Mouse (Mus musculus): Measurements from ENCODE around the gene Alox5. TPM values are rescaled to one million over a fixed set of nuclear protein-coding genes. Genes with fewer than 3 reads are reported as not detected.

The Alox5 gene
- polyA plus RNA-seq, 1 experiment from 2014 or later, result 0.80 TPM

DNA sequence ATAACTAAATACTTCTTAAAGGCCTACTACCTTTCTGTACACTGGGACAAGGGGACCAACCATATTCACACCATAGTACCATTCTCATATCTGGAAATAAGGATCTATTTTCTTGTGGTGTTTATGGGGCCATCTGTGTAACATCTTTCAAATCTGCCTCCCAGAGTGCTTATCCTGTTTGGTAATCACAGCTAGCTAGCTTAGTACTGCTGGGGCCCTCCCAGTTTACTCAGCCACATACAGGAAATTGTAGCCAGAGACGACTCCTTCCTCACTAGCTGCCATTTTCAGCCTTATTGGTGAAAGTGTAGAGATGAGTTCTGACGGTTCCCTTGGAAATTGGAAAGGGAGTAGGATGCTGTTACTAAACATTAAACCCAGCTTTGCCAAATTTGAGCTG is 79.4 kb downstream of the Alox5 start:
- WGBS, result 72% methylated on average over 2 of the region's 2 CpGs
- H3K36me3 ChIP-seq (replicated peaks; ENCODE audit: control insufficient read depth, insufficient read depth), result peaks cover 13% of the 10 kb centered on the region
- H3K9ac ChIP-seq, result no peak overlapping the region
- no peak overlapping the region for H3K4me2 ChIP-seq (replicated peaks)
- DNase-seq (ENCODE audit: low spot score), result no peak
- peaks cover 27% of the 10 kb centered on the region for H3K4me1 ChIP-seq (replicated peaks; ENCODE audit: control insufficient read depth, insufficient read depth, low read length)
- no peaks in the 10 kb centered on the region for H3K27me3 ChIP-seq (ENCODE audit: control insufficient read depth, insufficient read depth, low read length)
- no peaks in the 10 kb centered on the region for H3K9me3 ChIP-seq (ENCODE audit: control insufficient read depth, low read length)
- no peak for ATAC-seq (ENCODE audit: low FRiP score)
- no peak overlapping the region for H3K4me3 ChIP-seq (replicated peaks; ENCODE audit: low read length)
- no peak overlapping the region for H3K27ac ChIP-seq

DNA sequence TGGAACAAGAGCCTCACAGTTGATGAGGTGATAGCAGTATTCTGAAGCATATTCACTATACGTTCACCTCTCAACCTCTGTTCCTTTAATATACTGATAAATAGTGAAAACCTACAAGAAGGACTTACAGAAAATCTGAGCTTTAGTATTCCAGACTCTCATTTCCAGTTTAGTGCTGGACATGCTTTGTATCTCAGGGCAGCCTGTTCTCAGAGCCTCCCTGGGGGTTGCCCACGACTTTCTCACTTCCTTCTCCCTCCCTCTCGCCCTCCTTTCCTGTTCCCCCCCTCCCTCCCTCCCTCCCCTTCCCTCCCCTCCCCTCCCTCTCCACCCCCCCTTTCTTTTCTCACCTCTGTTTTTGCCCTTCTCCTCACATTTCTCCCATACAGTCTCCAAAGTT is 80.8 kb downstream of the Alox5 start:
- peaks cover 14% of the 10 kb centered on the region for H3K36me3 ChIP-seq (replicated peaks; ENCODE audit: control insufficient read depth, insufficient read depth)
- no peak overlapping the region for H3K4me3 ChIP-seq (replicated peaks; ENCODE audit: low read length)
- H3K27me3 ChIP-seq (ENCODE audit: control insufficient read depth, insufficient read depth, low read length), result no peaks in the 10 kb centered on the region
- H3K4me1 ChIP-seq (replicated peaks; ENCODE audit: control insufficient read depth, insufficient read depth, low read length), result peaks cover 12% of the 10 kb centered on the region
- no peak overlapping the region for H3K4me2 ChIP-seq (replicated peaks)
- H3K9ac ChIP-seq, result no peak overlapping the region
- DNase-seq (ENCODE audit: low spot score), result no peak
- no peaks in the 10 kb centered on the region for H3K9me3 ChIP-seq (ENCODE audit: control insufficient read depth, low read length)
- no peak overlapping the region for H3K27ac ChIP-seq
- 62% methylated on average over 3 of the region's 3 CpGs for WGBS
- ATAC-seq (ENCODE audit: low FRiP score), result no peak

DNA sequence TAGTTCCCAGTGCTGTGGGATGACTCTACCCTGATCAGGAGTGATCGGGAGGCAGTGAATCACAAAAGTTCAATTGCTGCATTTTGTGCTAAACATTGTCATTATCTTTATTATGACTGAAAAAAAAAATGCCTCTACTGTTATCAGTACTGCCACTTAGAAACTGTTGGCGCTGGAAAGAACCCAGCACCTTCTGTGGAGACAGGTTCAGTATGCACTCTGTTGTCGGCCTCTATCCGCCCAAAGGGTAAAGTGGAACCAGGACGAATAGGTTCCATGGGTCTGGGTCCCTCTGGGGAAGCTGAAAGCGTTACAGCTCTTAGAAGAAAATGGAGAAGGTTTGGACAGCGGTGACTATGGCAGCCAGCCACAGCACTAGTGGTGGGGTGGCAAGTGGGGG is 82.1 kb downstream of the Alox5 start:
- ATAC-seq (ENCODE audit: low FRiP score) (no peak), DNase-seq (ENCODE audit: low spot score) (no peak)
- Histone ChIP-seq H3K4me3 (replicated peaks; ENCODE audit: low read length) (no peak overlapping the region), H3K4me2 (replicated peaks) (no peak overlapping the region), H3K4me1 (replicated peaks; ENCODE audit: control insufficient read depth, insufficient read depth, low read length) (peaks cover 11% of the 10 kb centered on the region), H3K27me3 (ENCODE audit: control insufficient read depth, insufficient read depth, low read length) (no peaks in the 10 kb centered on the region), H3K36me3 (replicated peaks; ENCODE audit: control insufficient read depth, insufficient read depth) (peaks cover 14% of the 10 kb centered on the region), H3K9ac (no peak overlapping the region), H3K9me3 (ENCODE audit: control insufficient read depth, low read length) (no peaks in the 10 kb centered on the region), H3K27ac (no peak overlapping the region)
- WGBS, result 87% methylated on average over 7 of the region's 7 CpGs

DNA sequence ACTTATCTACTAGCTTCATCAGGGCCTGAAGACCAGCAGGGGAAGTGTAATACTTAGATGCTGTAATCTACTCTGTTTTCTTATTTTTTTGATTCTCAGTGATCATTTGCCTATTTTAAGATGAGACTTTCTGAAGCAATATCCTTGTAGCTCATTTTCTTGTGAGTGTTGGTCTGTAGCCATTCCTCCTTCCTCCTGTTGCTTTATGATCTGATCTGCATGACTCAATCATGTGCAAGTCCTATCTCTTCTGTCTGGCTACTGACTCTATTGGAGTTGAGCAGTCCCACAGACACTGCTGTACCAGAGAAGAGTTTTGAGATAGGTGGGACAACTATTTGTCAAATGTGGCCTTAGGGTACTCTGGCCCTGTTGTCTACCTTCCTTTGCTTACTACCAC is 86.4 kb downstream of the Alox5 start:
- Histone ChIP-seq H3K36me3 (replicated peaks; ENCODE audit: control insufficient read depth, insufficient read depth) (peaks cover 14% of the 10 kb centered on the region), H3K27ac (no peak overlapping the region), H3K9ac (no peak overlapping the region), H3K9me3 (ENCODE audit: control insufficient read depth, low read length) (no peaks in the 10 kb centered on the region), H3K4me2 (replicated peaks) (no peak overlapping the region), H3K4me3 (replicated peaks; ENCODE audit: low read length) (no peak overlapping the region), H3K27me3 (ENCODE audit: control insufficient read depth, insufficient read depth, low read length) (no peaks in the 10 kb centered on the region), H3K4me1 (replicated peaks; ENCODE audit: control insufficient read depth, insufficient read depth, low read length) (no peaks in the 10 kb centered on the region)
- ATAC-seq (ENCODE audit: low FRiP score) (no peak), DNase-seq (ENCODE audit: low spot score) (no peak)

DNA sequence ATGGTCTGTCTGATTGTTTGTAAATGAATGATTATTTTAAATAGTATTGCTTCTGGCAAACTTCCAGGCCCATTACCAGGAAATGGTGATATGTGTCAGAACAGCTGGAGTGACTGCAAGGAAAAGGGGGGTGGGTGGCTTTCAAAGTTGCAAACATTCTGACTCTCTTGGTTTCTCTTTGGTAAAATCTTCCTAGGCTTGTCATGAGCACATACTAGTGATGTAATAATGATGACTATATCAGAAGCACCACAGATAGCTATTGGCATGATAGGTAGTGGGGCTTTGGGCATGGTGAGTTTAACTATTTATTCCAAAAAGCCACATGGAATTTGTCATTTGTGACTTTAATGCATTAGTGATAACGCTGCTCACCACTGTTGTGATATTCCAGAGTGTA is 86.8 kb downstream of the Alox5 start:
- 97% methylated on average over 1 of the region's 1 CpGs for WGBS
- Histone ChIP-seq H3K4me2 (replicated peaks) (no peak overlapping the region), H3K4me3 (replicated peaks; ENCODE audit: low read length) (no peak overlapping the region), H3K36me3 (replicated peaks; ENCODE audit: control insufficient read depth, insufficient read depth) (peaks cover 9% of the 10 kb centered on the region), H3K27me3 (ENCODE audit: control insufficient read depth, insufficient read depth, low read length) (no peaks in the 10 kb centered on the region), H3K27ac (no peak overlapping the region), H3K9ac (no peak overlapping the region), H3K4me1 (replicated peaks; ENCODE audit: control insufficient read depth, insufficient read depth, low read length) (no peaks in the 10 kb centered on the region), H3K9me3 (ENCODE audit: control insufficient read depth, low read length) (no peaks in the 10 kb centered on the region)
- DNase-seq (ENCODE audit: low spot score), result no peak
- ATAC-seq (ENCODE audit: low FRiP score), result no peak

DNA sequence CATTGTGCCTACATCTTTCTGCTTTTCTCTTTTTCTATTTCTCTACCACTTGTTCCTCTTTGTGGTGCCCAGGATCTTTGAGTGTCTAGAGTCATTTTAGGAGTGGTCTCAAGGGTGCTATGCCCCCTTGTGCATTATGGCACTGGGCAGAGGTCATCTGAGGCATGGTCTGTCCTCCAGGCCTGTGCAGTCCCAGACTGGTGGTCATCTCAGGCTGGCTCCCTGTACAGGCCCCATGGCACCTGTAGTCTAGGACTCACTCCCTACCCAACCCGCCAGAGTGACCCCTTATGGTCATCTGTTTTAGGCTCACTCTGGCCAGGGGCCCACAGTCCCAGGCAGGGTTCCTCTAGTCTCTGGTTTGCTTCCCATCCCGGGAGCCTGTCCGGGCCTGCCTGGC is 89.5 kb downstream of the Alox5 start:
- Histone ChIP-seq H3K36me3 (replicated peaks; ENCODE audit: control insufficient read depth, insufficient read depth) (no peaks in the 10 kb centered on the region), H3K27ac (no peak overlapping the region), H3K9me3 (ENCODE audit: control insufficient read depth, low read length) (no peaks in the 10 kb centered on the region), H3K4me2 (replicated peaks) (no peak overlapping the region), H3K4me3 (replicated peaks; ENCODE audit: low read length) (no peak overlapping the region), H3K4me1 (replicated peaks; ENCODE audit: control insufficient read depth, insufficient read depth, low read length) (no peaks in the 10 kb centered on the region), H3K27me3 (ENCODE audit: control insufficient read depth, insufficient read depth, low read length) (no peaks in the 10 kb centered on the region), H3K9ac (no peak overlapping the region)
- WGBS, result 87% methylated on average over 3 of the region's 3 CpGs
- DNase-seq (ENCODE audit: low spot score), result no peak
- no peak for ATAC-seq (ENCODE audit: low FRiP score)

DNA sequence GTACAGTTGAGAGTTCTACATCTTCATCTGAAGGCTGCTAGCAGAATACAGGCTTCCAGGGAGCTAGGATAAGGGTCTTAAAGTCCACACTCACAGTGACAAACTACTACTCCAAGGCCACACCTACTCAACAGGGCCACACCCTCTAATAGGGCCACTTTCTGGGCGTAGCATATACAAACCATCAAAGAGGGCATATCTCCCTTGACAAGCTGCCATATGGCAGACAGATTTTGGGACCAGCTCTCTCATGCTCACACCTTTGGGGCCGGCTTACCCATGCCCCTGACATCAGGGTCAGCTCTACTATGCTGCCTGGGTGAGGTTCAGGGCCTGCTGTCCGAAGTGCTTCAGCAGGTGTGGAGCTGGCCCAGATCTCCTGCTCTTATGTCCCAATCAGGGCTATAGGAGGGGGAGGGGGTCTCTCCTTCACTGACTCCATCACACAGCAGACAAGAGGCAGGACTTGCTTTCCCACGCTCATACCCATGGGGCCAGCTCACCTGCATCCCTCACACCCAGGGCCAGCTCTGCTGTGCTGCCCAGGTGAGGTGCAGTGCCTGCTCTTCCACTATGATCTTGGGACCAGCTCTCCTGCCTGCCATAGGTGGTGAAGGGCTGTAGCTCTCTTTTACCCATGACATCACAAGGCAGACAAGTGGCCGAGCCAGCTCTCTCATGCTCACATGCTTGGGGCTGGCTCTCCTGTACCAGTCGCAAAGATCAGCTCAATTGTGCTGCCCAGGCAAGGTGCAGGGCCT is 90.6 kb downstream of the Alox5 start:
- Histone ChIP-seq H3K27ac (no peak overlapping the region), H3K9ac (no peak overlapping the region), H3K4me3 (replicated peaks; ENCODE audit: low read length) (no peak overlapping the region), H3K27me3 (ENCODE audit: control insufficient read depth, insufficient read depth, low read length) (no peaks in the 10 kb centered on the region), H3K9me3 (ENCODE audit: control insufficient read depth, low read length) (no peaks in the 10 kb centered on the region), H3K36me3 (replicated peaks; ENCODE audit: control insufficient read depth, insufficient read depth) (no peaks in the 10 kb centered on the region), H3K4me1 (replicated peaks; ENCODE audit: control insufficient read depth, insufficient read depth, low read length) (no peaks in the 10 kb centered on the region), H3K4me2 (replicated peaks) (no peak overlapping the region)
- no peak for DNase-seq (ENCODE audit: low spot score)
- ATAC-seq (ENCODE audit: low FRiP score), result no peak
- WGBS, result 92% methylated on average over 6 of the region's 6 CpGs

DNA sequence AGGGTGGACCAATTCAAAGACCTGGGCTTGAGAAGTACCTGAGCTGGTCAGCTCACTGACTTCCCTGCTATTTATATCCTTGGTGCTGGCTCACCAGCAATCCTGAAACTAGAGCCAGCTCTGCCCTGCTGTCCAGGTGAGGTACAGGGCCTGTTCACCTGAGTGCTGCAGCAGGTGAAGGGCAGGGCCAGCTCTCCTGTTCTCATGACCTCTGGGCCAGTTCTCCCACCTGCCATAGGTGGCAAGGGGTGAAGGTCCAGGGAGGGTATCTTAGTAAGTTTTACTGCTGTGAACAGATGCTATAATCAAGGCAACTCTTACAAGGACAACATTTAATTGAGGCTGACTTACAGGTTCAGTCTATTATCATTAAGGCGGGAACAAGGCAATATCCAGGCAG is 91.2 kb downstream of the Alox5 start:
- no peaks in the 10 kb centered on the region for H3K36me3 ChIP-seq (replicated peaks; ENCODE audit: control insufficient read depth, insufficient read depth)
- H3K4me2 ChIP-seq (replicated peaks), result no peak overlapping the region
- no peaks in the 10 kb centered on the region for H3K4me1 ChIP-seq (replicated peaks; ENCODE audit: control insufficient read depth, insufficient read depth, low read length)
- no peak overlapping the region for H3K9ac ChIP-seq
- no peak for ATAC-seq (ENCODE audit: low FRiP score)
- H3K27ac ChIP-seq, result no peak overlapping the region
- no peak overlapping the region for H3K4me3 ChIP-seq (replicated peaks; ENCODE audit: low read length)
- DNase-seq (ENCODE audit: low spot score), result no peak
- no peaks in the 10 kb centered on the region for H3K9me3 ChIP-seq (ENCODE audit: control insufficient read depth, low read length)
- WGBS, result 96% methylated on average over 1 of the region's 1 CpGs
- H3K27me3 ChIP-seq (ENCODE audit: control insufficient read depth, insufficient read depth, low read length), result no peaks in the 10 kb centered on the region

DNA sequence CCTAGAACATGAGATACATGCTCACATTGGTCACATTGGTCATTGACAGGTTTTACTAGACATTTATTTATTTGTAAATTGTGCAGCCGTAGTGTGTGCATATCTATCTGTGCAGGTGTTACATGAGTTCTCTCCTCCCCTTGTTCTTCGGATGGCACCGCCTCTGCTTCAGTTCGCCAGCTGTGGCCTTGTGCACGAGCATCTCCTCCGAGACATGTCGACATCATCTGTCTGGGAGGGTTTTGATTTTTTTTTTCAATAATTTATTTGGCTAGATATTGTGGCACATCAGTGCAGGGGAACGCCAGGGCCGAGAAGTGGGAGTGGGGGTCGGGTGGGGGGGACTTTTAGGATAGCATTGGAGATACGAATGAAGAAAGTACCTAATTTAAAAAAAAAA is 93.0 kb downstream of the Alox5 start:
- H3K27me3 ChIP-seq (ENCODE audit: control insufficient read depth, insufficient read depth, low read length), result no peaks in the 10 kb centered on the region
- no peaks in the 10 kb centered on the region for H3K4me1 ChIP-seq (replicated peaks; ENCODE audit: control insufficient read depth, insufficient read depth, low read length)
- H3K27ac ChIP-seq, result no peak overlapping the region
- no peaks in the 10 kb centered on the region for H3K36me3 ChIP-seq (replicated peaks; ENCODE audit: control insufficient read depth, insufficient read depth)
- H3K4me3 ChIP-seq (replicated peaks; ENCODE audit: low read length), result no peak overlapping the region
- H3K9me3 ChIP-seq (ENCODE audit: control insufficient read depth, low read length), result no peaks in the 10 kb centered on the region
- DNase-seq (ENCODE audit: low spot score) (no peak), ATAC-seq (ENCODE audit: low FRiP score) (no peak)
- 66% methylated on average over 11 of the region's 11 CpGs for WGBS
- H3K4me2 ChIP-seq (replicated peaks), result no peak overlapping the region
- no peak overlapping the region for H3K9ac ChIP-seq

DNA sequence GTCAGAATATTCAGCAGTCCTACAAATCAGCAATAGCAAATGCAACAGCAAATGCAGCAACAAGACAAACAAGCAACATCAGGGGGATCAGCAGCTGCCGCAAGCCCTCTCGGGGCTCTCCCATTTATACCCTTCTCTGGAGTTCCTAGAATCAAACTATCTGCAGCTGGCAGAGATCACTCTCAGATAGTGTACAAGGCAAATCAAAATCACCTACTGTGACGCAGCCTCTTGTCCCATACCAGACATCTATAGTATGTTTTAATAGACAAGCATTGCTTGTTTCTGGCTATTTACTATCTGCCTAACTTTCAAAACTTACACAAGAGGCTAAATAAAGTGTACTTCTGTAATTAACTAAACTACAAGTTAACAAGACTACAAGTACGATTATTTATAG is 99.0 kb downstream of the Alox5 start:
- H3K9ac ChIP-seq, result no peak overlapping the region
- H3K9me3 ChIP-seq (ENCODE audit: control insufficient read depth, low read length), result no peaks in the 10 kb centered on the region
- no peaks in the 10 kb centered on the region for H3K27me3 ChIP-seq (ENCODE audit: control insufficient read depth, insufficient read depth, low read length)
- no peak for DNase-seq (ENCODE audit: low spot score)
- no peak overlapping the region for H3K4me2 ChIP-seq (replicated peaks)
- ATAC-seq (ENCODE audit: low FRiP score), result no peak
- 91% methylated on average over 4 of the region's 4 CpGs for WGBS
- H3K36me3 ChIP-seq (replicated peaks; ENCODE audit: control insufficient read depth, insufficient read depth), result no peaks in the 10 kb centered on the region
- H3K4me1 ChIP-seq (replicated peaks; ENCODE audit: control insufficient read depth, insufficient read depth, low read length), result no peaks in the 10 kb centered on the region
- no peak overlapping the region for H3K27ac ChIP-seq
- H3K4me3 ChIP-seq (replicated peaks; ENCODE audit: low read length), result no peak overlapping the region

Measured in hindbrain, embryonic 14.5 days (tissue).